Mouse (Mus musculus) cerebellum, adult 9-10 months (tissue): ENCODE results near the gene Kcnj2.

Experiments
- DNase-seq: peaks from one replicate; pipeline ENCODE4 v3.0.0; 2022

Gene Kcnj2

DNA sequence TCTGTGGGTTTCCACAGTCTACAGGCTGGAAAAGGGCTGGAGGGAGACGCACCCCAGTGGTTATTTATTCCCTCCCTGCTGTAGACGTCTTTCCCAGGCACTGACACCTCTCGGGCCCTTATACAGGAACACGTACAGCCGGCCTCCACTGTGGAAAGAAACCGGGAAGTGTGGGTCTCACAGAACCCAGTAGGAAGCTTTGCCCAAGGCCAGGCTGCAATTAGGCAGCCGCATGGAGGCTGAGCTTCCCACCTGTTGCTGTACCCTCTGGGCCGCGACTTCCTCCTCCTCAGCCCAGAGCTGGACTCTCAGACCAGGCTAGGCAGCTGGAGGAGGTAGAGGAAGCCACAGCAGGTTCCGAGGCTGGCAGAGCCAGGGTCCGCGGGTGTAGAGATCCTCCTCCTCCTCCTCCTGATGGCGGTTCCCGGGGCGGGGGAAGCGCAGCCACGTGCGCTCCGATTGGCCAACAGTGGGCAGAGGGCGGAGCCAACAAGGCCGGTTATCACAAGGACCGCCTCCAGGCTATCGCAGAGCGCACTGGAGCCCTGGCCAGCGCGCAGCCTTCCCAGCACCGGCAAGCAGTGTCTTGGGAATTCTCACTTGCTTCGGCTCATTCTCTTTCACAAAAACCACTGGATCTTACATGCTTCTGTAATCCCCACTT is at the start of gene Kcnj2:
TSS of gene Kcnj2 (plus strand) at position 530 of the 664 bp plus-strand sequence.
- peak; percentile 35 for DNase-seq

GRCm38 (mm10) chr11:111016206-111016605 is 49.8 kb upstream of the Kcnj2 start:
- DNase-seq: no peak

DNA sequence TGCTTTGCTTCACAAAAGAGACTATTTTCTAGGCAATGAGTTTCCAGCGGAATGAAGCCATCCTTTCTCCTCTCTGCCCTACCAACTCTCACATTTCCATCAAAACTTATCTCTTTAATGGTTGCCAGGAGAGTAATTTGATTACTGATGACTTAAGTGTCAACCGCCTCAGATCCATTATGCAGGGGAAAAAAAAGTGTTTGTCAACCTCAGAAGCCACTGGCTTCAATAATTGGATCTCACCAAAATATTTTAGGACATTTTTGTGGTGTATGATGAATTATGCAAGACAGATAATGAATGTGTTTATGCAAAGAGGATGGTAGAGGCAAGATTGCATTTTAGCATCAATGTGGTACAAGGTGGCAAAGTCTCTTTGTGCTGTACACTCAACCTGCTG is 45.8 kb upstream of the Kcnj2 start:
- DNase-seq: no peak

GRCm38 (mm10) chr11:111022681-111023281 is 43.2 kb upstream of the Kcnj2 start:
- DNase-seq: peak; percentile 1

- DNase-seq: no peak
Measured at GRCm38 (mm10) chr11:111042175-111042574, 23.8 kb upstream of the Kcnj2 start.

GRCm38 (mm10) chr11:111043298-111043697 is 22.7 kb upstream of the Kcnj2 start:
- DNase-seq: no peak

- DNase-seq: no peak
Measured at GRCm38 (mm10) chr11:111054252-111054651, 11.7 kb upstream of the Kcnj2 start.

GRCm38 (mm10) chr11:111054854-111055822 is 10.8 kb upstream of the Kcnj2 start:
- no peak for DNase-seq

- DNase-seq: no peak
Measured at GRCm38 (mm10) chr11:111056030-111056429, 9.9 kb upstream of the Kcnj2 start.

- no peak for DNase-seq
Measured at GRCm38 (mm10) chr11:111057435-111057834, 8.5 kb upstream of the Kcnj2 start.

DNA sequence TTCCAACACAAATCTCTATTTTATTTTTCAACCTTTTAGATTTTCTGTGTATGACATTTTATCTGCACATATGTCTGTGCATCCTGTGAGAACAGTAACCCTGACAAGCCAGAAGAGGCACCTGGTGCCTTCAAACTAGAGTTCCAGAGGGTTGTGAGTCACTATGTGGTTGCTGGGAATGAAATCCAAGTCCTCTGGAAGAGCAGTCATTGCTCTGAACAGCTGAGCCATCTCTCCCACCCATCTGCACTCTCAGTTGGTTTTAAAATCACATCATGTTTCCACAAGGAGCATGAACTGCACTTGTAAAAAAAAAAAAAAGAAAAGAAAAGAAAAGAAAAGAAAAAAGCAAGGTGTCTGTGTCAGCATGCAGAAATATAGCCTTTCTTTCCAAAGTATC is 6.5 kb upstream of the Kcnj2 start:
- DNase-seq: no peak

DNA sequence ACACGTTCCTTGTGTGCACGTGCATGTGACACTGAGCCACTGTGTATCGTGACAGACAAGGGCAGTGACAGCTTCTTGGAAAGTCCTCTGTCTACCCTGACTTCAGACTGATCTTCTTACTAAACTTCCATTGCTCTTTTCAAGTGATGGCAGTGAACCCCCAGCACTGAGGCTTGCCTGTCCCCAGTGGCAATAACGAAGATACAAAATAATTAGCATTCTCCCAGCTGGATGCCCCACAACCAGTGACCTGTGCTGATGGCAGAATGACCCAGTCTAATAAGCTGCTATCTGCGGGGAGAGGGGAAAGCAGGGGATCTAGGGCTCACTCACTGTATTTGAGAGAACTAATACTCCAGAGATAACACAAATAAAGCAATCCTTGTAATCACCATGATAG is 5.7 kb upstream of the Kcnj2 start:
- DNase-seq: no peak

DNA sequence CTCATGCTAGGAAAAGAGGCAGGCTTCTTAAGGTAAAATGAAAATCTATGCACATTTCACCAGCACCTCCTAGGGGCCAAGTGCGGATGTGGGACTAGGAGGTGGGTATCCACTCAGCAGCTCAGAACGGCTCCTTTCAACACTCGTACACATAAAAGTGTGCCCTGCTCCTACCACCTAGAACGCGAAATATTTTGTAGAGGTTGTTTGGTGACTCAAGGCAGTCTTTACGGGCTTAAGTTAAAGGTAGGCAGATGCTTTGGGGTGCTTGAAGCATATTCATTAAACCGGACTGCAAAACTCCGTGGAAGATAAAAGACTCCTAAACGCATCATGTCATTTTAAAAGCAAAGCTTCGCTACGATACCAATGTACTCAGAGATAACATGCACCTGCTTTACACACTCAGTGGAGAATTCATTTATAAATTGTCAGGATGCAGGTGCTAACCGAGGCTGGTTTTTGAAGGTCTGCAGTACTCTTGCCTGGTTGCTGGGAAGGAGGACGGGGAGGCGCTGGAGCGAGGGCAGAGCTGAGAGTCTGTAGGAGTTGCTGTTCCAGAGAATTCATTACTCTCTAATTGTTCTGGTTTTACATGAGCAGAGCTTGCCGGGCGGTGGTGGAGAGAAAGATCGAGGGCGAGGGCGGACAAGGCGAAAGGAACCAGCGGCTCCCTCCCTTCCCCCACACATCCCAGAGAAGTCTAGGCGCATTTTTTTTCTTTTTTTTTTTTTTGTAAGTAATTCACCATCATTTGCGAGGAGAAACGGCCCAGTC is 1.0 kb upstream of the Kcnj2 start:
- no peak for DNase-seq

GRCm38 (mm10) chr11:111066299-111066691 is 331 bp downstream of the Kcnj2 start:
- no peak for DNase-seq

GRCm38 (mm10) chr11:111067787-111068186 is 1.8 kb downstream of the Kcnj2 start:
- DNase-seq: no peak

DNA sequence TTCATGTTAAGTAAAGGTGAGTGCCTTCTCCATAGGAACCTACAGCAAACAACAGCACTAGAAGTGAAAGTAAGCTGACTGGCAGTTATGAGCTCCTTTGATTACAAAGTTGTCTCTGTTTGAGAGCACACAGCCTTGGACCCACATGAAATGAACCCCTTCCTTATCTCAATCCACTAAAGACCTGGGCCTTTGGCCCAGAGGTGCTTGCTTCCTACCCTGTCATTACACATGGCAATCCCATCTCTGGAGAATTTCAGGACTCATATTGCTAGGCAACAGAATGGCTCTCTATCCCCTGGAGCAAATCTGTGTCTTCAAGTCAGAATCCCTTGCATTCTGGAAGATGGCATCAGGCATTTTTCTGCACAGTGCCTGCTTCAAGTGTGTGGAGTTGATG is 4.5 kb downstream of the Kcnj2 start:
- no peak for DNase-seq

- no peak for DNase-seq
Measured at GRCm38 (mm10) chr11:111074131-111074530, 8.2 kb downstream of the Kcnj2 start.

DNA sequence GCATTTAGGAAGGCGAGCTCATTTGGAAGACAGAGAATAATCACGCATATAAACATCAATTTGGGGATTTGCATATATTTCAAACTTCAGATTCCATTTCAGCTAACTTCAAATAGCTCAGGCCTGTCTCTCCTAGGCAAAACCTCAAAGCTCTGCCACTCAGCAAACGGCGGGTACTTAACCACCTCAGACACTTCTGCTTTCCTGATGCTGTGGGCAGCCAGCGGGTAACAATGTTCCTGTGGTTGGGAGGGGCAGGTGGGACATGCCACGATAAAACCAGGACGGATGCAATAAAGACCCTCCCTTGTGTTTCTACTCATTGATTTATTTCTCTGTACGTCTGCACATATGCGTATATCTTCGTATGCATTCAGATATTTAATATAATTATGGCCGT is 12.1 kb downstream of the Kcnj2 start:
- DNase-seq: no peak

GRCm38 (mm10) chr11:111083009-111083408 is 17.0 kb downstream of the Kcnj2 start:
- DNase-seq: no peak

DNA sequence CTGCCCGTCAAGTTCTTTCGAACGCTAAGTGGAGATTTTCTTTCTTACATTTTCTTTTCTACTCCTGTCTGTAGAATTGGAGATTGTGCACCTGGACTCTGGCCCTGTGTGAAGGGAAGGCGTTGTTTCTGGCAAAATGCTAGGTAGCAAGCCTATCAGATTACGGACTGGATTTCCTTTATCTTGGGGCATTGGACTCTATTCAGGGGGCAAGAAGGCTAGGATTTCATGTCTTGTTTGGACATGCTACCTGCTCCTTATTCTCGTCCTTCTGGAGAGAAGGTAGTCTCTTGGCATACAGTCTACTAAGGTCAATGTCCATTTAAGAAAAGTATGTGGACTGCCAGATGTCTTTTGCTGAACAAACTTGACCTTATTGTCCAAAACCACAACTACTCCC is 21.0 kb downstream of the Kcnj2 start:
- DNase-seq: no peak

GRCm38 (mm10) chr11:111088226-111088625 is 22.3 kb downstream of the Kcnj2 start:
- DNase-seq: no peak

GRCm38 (mm10) chr11:111088812-111089211 is 22.8 kb downstream of the Kcnj2 start:
- no peak for DNase-seq

- no peak for DNase-seq
Measured at GRCm38 (mm10) chr11:111091117-111091516, 25.2 kb downstream of the Kcnj2 start.
